Comparison of ENCODE assay signal across 13 mouse cellular contexts in the genomic region with DNA sequence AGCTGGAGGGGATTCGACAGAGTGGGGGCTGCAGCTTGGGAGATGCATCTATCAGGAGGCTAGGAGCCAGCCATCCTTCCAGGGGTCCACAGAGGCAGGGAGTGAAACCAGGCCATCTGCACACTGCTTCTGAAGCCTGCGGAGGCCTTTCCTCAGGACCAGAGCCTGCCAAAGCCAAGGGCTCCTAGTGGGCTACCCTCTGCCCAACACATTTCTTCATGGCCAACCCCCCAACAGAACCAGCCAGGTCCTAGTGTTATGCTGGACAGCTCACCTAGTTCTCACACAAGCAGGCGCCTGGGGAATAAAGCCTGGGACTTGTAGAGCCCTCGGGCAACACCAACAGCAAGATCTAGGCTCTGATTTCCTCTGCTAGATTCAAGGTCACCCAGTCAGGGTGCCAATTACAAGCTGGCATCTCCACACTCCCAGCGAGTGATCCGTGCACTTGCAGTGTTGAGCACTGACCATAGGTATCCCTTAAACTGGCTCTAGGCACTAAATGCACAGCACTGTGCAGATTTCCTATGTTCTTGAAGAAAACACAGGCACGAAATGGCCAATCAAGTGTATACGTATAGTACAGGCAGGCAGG. TPM values are rescaled to one million over a fixed set of nuclear protein-coding genes. Genes with fewer than 3 reads are reported as not detected.
A peak's percentile ranks its signal among the peaks of the same experiment; 100 is the strongest.
DNase-seq lines count a peak whose midpoint lies in the region; ATAC-seq and TF ChIP-seq lines count a peak whose summit lies in the region.
"Had no signal": no experiment of that assay in that cellular context is flagged by ENCODE, and none has a peak within 500 bp of the region (broad histone marks: within the 10 kb centered on the region; RNA-seq: fewer than 3 reads in every experiment).

No protein-coding gene starts in this region.

- no peaks in the 10 kb centered on the region for H3K27me3 ChIP-seq in embryonic facial prominence, embryonic 14.5 days (replicated peaks; ENCODE audit: control insufficient read depth, insufficient read depth, low read length)
- H3K27me3 ChIP-seq in embryonic facial prominence, embryonic 10.5 days (replicated peaks; ENCODE audit: low read depth, poor library complexity, severe bottlenecking) = no peaks in the 10 kb centered on the region
- no peaks in the 10 kb centered on the region for H3K27me3 ChIP-seq in kidney, adult 2 months (replicated peaks; ENCODE audit: control insufficient read depth, insufficient read depth, low read length)
- H3K27me3 ChIP-seq in spleen, adult 2 months (ENCODE audit: control insufficient read depth, insufficient read depth, low read length) = no peaks in the 10 kb centered on the region
- H3K27me3 ChIP-seq: intestine, embryonic 15.5 days; liver, embryonic 13.5 days had no signal

- peaks cover 15% of the 10 kb centered on the region for H3K36me3 ChIP-seq in embryonic facial prominence, embryonic 14.5 days (ENCODE audit: control insufficient read depth, insufficient read depth, low read length)
- peaks cover 27% of the 10 kb centered on the region for H3K36me3 ChIP-seq in embryonic facial prominence, embryonic 10.5 days (replicated peaks)
- no peaks in the 10 kb centered on the region for H3K36me3 ChIP-seq in kidney, adult 2 months (ENCODE audit: control insufficient read depth, insufficient read depth, low read length)
- H3K36me3 ChIP-seq in spleen, adult 2 months (ENCODE audit: control insufficient read depth, insufficient read depth, low read length) = peaks cover 8% of the 10 kb centered on the region; the same call in 1 of the 2 replicates
- H3K36me3 ChIP-seq: intestine, embryonic 15.5 days had no signal

- TF ChIP-seq POLR2A in kidney, adult 2 months (IDR thresholded peaks at IDR 0.05; ENCODE audit: low read depth, low read length) = no peak
- TF ChIP-seq POLR2A in spleen, adult 2 months (IDR thresholded peaks at IDR 0.05; ENCODE audit: low read depth, low read length) = no peak

- no peak overlapping the region for H3K27ac ChIP-seq in embryonic facial prominence, embryonic 14.5 days (replicated peaks; ENCODE audit: low read depth, low read length)
- H3K27ac ChIP-seq in embryonic facial prominence, embryonic 10.5 days (replicated peaks) = no peak overlapping the region
- peak overlapping the region; percentile 57 for H3K27ac ChIP-seq in kidney, adult 2 months (ENCODE audit: insufficient read depth, low read depth, low read length)
- H3K27ac ChIP-seq in spleen, adult 2 months (ENCODE audit: insufficient read depth, low read length) = peak overlapping the region; percentile 81
- H3K27ac ChIP-seq: intestine, embryonic 15.5 days; liver, embryonic 13.5 days had no signal

- H3K9me3 ChIP-seq in embryonic facial prominence, embryonic 14.5 days (ENCODE audit: control insufficient read depth, low read length) = no peaks in the 10 kb centered on the region
- no peaks in the 10 kb centered on the region for H3K9me3 ChIP-seq in embryonic facial prominence, embryonic 10.5 days
- H3K9me3 ChIP-seq: intestine, embryonic 15.5 days; liver, embryonic 13.5 days had no signal

- TF ChIP-seq CTCF in kidney, adult 2 months (conservative IDR thresholded peaks at IDR 0.05; ENCODE audit: insufficient read depth, insufficient read length, low read depth, low read length) = no peak
- TF ChIP-seq CTCF in spleen, adult 2 months (IDR thresholded peaks at IDR 0.05; ENCODE audit: extremely low read depth, insufficient read depth, insufficient read length, insufficient replicate concordance) = no peak

- WGBS in embryonic facial prominence, embryonic 14.5 days = 89% methylated on average over 7 of the region's 8 CpGs
- 94% methylated on average over 8 of the region's 8 CpGs for WGBS in embryonic facial prominence, embryonic 10.5 days
- 70% methylated on average over 8 of the region's 8 CpGs for WGBS in kidney, adult 2 months
- WGBS in spleen, adult 2 months = 87% methylated on average over 8 of the region's 8 CpGs

- H3K4me1 ChIP-seq in embryonic facial prominence, embryonic 14.5 days (ENCODE audit: control insufficient read depth, insufficient read depth, low read length) = peaks cover 14% of the 10 kb centered on the region
- peaks cover 46% of the 10 kb centered on the region for H3K4me1 ChIP-seq in embryonic facial prominence, embryonic 10.5 days
- H3K4me1 ChIP-seq in kidney, adult 2 months (ENCODE audit: control insufficient read depth, insufficient read depth, low read length) = no peaks in the 10 kb centered on the region
- peaks cover 44% of the 10 kb centered on the region for H3K4me1 ChIP-seq in spleen, adult 2 months (ENCODE audit: control insufficient read depth, insufficient read depth, insufficient read length)

- no peak for DNase-seq in embryonic facial prominence, embryonic 14.5 days (ENCODE audit: low spot score)
- DNase-seq in embryonic facial prominence, embryonic 10.5 days (ENCODE audit: low spot score) = no peak
- no peak for DNase-seq in kidney, adult 2 months
- DNase-seq in kidney, adult 11 months = no peak
- DNase-seq in spleen, adult 2 months (ENCODE audit: low read depth in 1 of 2, low spot score in 2 of 2) = no peak
- DNase-seq in spleen, adult 18-20 months = no peak
- DNase-seq in testis, postnatal 14 days (ENCODE audit: low spot score) = no peak
- DNase-seq: adrenal gland, adult 8-10 months; liver, embryonic 13.5 days; thymus, postnatal 4 days had no signal

- ATAC-seq in embryonic facial prominence, embryonic 14.5 days (ENCODE audit: low read depth) = no peak
- no peak for ATAC-seq in CD4-positive, CD25-positive, alpha-beta regulatory T cell, adult 4 months
- ATAC-seq: intestine, embryonic 15.5 days; midbrain, embryonic 16.5 days had no signal

- H3K9ac ChIP-seq in embryonic facial prominence, embryonic 14.5 days (ENCODE audit: low read depth, low read length) = 0 out of 2 replicates have a peak overlapping the region, but pooled peaks have one; percentile 26
- H3K9ac ChIP-seq: intestine, embryonic 15.5 days; liver, embryonic 13.5 days had no signal

- no peak overlapping the region for H3K4me2 ChIP-seq in embryonic facial prominence, embryonic 14.5 days (ENCODE audit: low read depth, low read length)

- no peak overlapping the region for H3K4me3 ChIP-seq in embryonic facial prominence, embryonic 14.5 days (ENCODE audit: low read depth, low read length)
- H3K4me3 ChIP-seq in embryonic facial prominence, embryonic 10.5 days = no peak overlapping the region
- no peak overlapping the region for H3K4me3 ChIP-seq in kidney, adult 2 months (ENCODE audit: insufficient read depth, low read depth, low read length)
- peak overlapping the region; percentile 91; the same call in 1 of the 2 replicates for H3K4me3 ChIP-seq in spleen, adult 2 months (ENCODE audit: extremely low read depth, insufficient read depth, insufficient read length)
- H3K4me3 ChIP-seq: intestine, embryonic 15.5 days had no signal

RNA-seq across cellular contexts. Expression of a gene that starts 19.5 kb away (rescaled TPM):
- 2.1 and 3.7 TPM in 2 replicates for polyA plus RNA-seq in embryonic facial prominence, embryonic 14.5 days (2014; fragmentation: Nextera tagmentation; extraction: Ambion mirVana)
- polyA plus RNA-seq in embryonic facial prominence, embryonic 10.5 days (2016; fragmentation: Nextera tagmentation; extraction: Ambion mirVana) = 2.3 and 3.0 TPM in 2 replicates
- polyA plus RNA-seq in kidney, adult 2 months (2012; rRNA removed) = 28.7 and 31.6 TPM in 2 replicates
- 133 and 134 TPM in 2 replicates for polyA plus RNA-seq in spleen, adult 2 months (2012; rRNA removed)
- 10 to 100 TPM; 20.2 to 22.3 TPM for polyA plus RNA-seq in CD4-positive, CD25-positive, alpha-beta regulatory T cell, adult 4 months (2017; shearing (Covaris generic))

RNA-seq across cellular contexts. Expression of a gene that starts 28.5 kb away (rescaled TPM):
- polyA plus RNA-seq in embryonic facial prominence, embryonic 14.5 days (2014; fragmentation: Nextera tagmentation; extraction: Ambion mirVana) = 129 and 135 TPM in 2 replicates
- 27.6 and 35.7 TPM in 2 replicates for polyA plus RNA-seq in embryonic facial prominence, embryonic 10.5 days (2016; fragmentation: Nextera tagmentation; extraction: Ambion mirVana)
- 7.2 and 7.6 TPM in 2 replicates for polyA plus RNA-seq in kidney, adult 2 months (2012; rRNA removed)
- 15.5 and 26.1 TPM in 2 replicates for polyA plus RNA-seq in spleen, adult 2 months (2012; rRNA removed)
- polyA plus RNA-seq in CD4-positive, CD25-positive, alpha-beta regulatory T cell, adult 4 months (2017; shearing (Covaris generic)) = 10 to 100 TPM; 24.7 to 29.7 TPM

RNA-seq across cellular contexts. Expression of a gene that starts 42.0 kb away (rescaled TPM):
- polyA plus RNA-seq in embryonic facial prominence, embryonic 14.5 days (2014; fragmentation: Nextera tagmentation; extraction: Ambion mirVana) = 8.4 and 11.3 TPM in 2 replicates
- 14.8 TPM in 2 replicates for polyA plus RNA-seq in embryonic facial prominence, embryonic 10.5 days (2016; fragmentation: Nextera tagmentation; extraction: Ambion mirVana)
- polyA plus RNA-seq in kidney, adult 2 months (2012; rRNA removed) = 15.8 and 16.2 TPM in 2 replicates
- 14.5 and 16.0 TPM in 2 replicates for polyA plus RNA-seq in spleen, adult 2 months (2012; rRNA removed)
- 10 to 100 TPM; 14.3 to 16.3 TPM for polyA plus RNA-seq in CD4-positive, CD25-positive, alpha-beta regulatory T cell, adult 4 months (2017; shearing (Covaris generic))

RNA-seq across cellular contexts. Expression of a gene that starts 46.3 kb away (rescaled TPM):
- 17.3 and 18.8 TPM in 2 replicates for polyA plus RNA-seq in embryonic facial prominence, embryonic 14.5 days (2014; fragmentation: Nextera tagmentation; extraction: Ambion mirVana)
- 29.4 and 30.9 TPM in 2 replicates for polyA plus RNA-seq in embryonic facial prominence, embryonic 10.5 days (2016; fragmentation: Nextera tagmentation; extraction: Ambion mirVana)
- polyA plus RNA-seq in kidney, adult 2 months (2012; rRNA removed) = 26.7 and 31.4 TPM in 2 replicates
- polyA plus RNA-seq in spleen, adult 2 months (2012; rRNA removed) = 36.1 and 55.9 TPM in 2 replicates
- 1 to 10 TPM; 6.3 to 8.3 TPM for polyA plus RNA-seq in CD4-positive, CD25-positive, alpha-beta regulatory T cell, adult 4 months (2017; shearing (Covaris generic))

RNA-seq across cellular contexts. Expression of a gene that starts 55.9 kb away (rescaled TPM):
- 6.3 and 8.3 TPM in 2 replicates for polyA plus RNA-seq in embryonic facial prominence, embryonic 14.5 days (2014; fragmentation: Nextera tagmentation; extraction: Ambion mirVana)
- 10.7 and 12.2 TPM in 2 replicates for polyA plus RNA-seq in embryonic facial prominence, embryonic 10.5 days (2016; fragmentation: Nextera tagmentation; extraction: Ambion mirVana)
- 3.8 and 4.6 TPM in 2 replicates for polyA plus RNA-seq in kidney, adult 2 months (2012; rRNA removed)
- polyA plus RNA-seq in spleen, adult 2 months (2012; rRNA removed) = 3.7 and 6.0 TPM in 2 replicates
- 1 to 10 TPM in 1 of 2 experiments, under 1 TPM in 1; 0.51 to 1.4 TPM for polyA plus RNA-seq in CD4-positive, CD25-positive, alpha-beta regulatory T cell, adult 4 months (2017; shearing (Covaris generic))

Comparison
In these comparisons a context has a peak if more than half of its experiments do, and no peak if none do; other contexts are left out.
1. H3K27ac ChIP-seq: peak in kidney, adult 2 months (single experiment) and spleen, adult 2 months (single experiment); none in embryonic facial prominence, embryonic 14.5 days (single experiment) and embryonic facial prominence, embryonic 10.5 days (single experiment).